Mouse (Mus musculus) testis, adult 2 months (tissue): ENCODE results near the gene Rfc1.
"Not testable (repeated sequence)": the region's sequence is repeated elsewhere in the genome, so short reads cannot be mapped to it uniquely, and the experiment has no call there.

Source experiments
- CTCF ChIP-seq: fragments of 200-500 bp; IDR thresholded peaks from 2 replicates; pipeline ENCODE4 v1.5.1; 2012; ENCODE audit warnings: low read depth, mild to moderate bottlenecking, inconsistent platforms, low read length, moderate library complexity; ENCODE audit not compliant: control insufficient read depth, insufficient read depth, insufficient replicate concordance
- POLR2A ChIP-seq: fragments of 200-500 bp; IDR thresholded peaks from 2 replicates; pipeline ENCODE4 v1.6.1; 2012; ENCODE audit warnings: low read depth, mild to moderate bottlenecking, inconsistent platforms, low read length, moderate library complexity; ENCODE audit not compliant: control insufficient read depth

GRCm38 (mm10) chr5:65289009-65289408, 46.5 kb downstream of the Rfc1 start:
- not testable (repeated sequence) for TF ChIP-seq POLR2A, CTCF
